Mouse (Mus musculus): ENCODE results near the gene Hsd17b2. TPM values are rescaled to one million over a fixed set of nuclear protein-coding genes. Genes with fewer than 3 reads are reported as not detected.

The Hsd17b2 gene
- polyA plus RNA-seq, 1 experiment: not detected

DNA sequence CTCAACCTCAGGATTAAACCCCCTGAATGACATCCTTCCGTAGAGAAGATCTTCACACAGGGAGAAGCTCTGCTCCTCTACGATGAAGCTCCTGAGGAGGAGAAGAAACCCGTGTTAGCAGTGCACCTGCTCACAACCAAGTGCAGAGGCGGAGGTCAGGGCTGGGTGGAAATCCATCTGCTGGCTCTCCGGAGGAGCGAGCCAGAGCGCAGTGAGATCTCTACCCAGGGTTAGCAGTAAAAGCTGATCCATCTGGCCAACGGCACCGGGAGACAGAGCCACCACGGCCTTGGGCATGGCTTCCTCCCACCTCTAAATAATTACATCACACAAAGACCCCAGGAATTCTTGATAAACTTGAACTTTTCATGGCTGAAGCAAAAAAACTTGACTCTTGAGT lies 92.9 kb downstream of the Hsd17b2 start:
- TF ChIP-seq CTCF (IDR thresholded peaks at IDR 0.05; ENCODE audit: extremely low read depth, insufficient read depth, insufficient read length, insufficient replicate concordance): no peak
- TF ChIP-seq POLR2A (IDR thresholded peaks at IDR 0.05; ENCODE audit: low read depth, low read length): no peak
- Histone ChIP-seq H3K36me3 (ENCODE audit: control insufficient read depth, insufficient read depth, low read length) (peaks cover 35% of the 10 kb centered on the region), H3K27ac (ENCODE audit: insufficient read depth, low read length) (no peak overlapping the region), H3K4me1 (ENCODE audit: control insufficient read depth, insufficient read depth, insufficient read length) (no peaks in the 10 kb centered on the region), H3K27me3 (ENCODE audit: control insufficient read depth, insufficient read depth, low read length) (no peaks in the 10 kb centered on the region), H3K4me3 (ENCODE audit: extremely low read depth, insufficient read depth, insufficient read length) (no peak overlapping the region)
- DNase-seq (ENCODE audit: low read depth in 1 of 2, low spot score in 2 of 2): no peak
- WGBS: 97% methylated on average over 10 of the region's 10 CpGs

DNA sequence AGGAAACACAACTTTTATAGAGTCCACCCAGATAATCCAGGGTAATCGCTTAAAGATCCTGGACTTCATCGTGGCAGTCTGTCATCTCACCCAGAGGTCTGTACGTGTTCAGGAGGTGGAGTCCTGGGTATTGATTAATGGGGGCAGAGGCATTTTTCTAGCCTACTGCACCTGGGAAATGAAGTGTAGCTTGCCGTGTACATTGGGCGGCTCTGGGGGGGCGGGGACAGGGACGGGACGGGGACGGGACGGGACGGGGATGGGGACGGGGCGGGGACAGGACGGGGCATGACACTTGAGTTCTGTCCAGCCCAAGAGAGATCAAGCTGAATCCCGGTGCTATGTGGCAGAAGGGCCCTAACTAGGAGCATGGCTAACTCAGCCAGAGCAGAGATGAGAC lies 94.8 kb downstream of the Hsd17b2 start:
- H3K27ac ChIP-seq (ENCODE audit: insufficient read depth, low read length): no peak overlapping the region
- H3K4me3 ChIP-seq (ENCODE audit: extremely low read depth, insufficient read depth, insufficient read length): no peak overlapping the region
- H3K4me1 ChIP-seq (ENCODE audit: control insufficient read depth, insufficient read depth, insufficient read length): no peaks in the 10 kb centered on the region; the same call in 1 of the 2 replicates
- peaks cover 25% of the 10 kb centered on the region for H3K36me3 ChIP-seq (ENCODE audit: control insufficient read depth, insufficient read depth, low read length)
- no peak for TF ChIP-seq POLR2A (IDR thresholded peaks at IDR 0.05; ENCODE audit: low read depth, low read length)
- TF ChIP-seq CTCF (IDR thresholded peaks at IDR 0.05; ENCODE audit: extremely low read depth, insufficient read depth, insufficient read length, insufficient replicate concordance): no peak
- no peak for DNase-seq (ENCODE audit: low read depth in 1 of 2, low spot score in 2 of 2)
- WGBS: 97% methylated on average over 15 of the region's 15 CpGs
- H3K27me3 ChIP-seq (ENCODE audit: control insufficient read depth, insufficient read depth, low read length): no peaks in the 10 kb centered on the region

DNA sequence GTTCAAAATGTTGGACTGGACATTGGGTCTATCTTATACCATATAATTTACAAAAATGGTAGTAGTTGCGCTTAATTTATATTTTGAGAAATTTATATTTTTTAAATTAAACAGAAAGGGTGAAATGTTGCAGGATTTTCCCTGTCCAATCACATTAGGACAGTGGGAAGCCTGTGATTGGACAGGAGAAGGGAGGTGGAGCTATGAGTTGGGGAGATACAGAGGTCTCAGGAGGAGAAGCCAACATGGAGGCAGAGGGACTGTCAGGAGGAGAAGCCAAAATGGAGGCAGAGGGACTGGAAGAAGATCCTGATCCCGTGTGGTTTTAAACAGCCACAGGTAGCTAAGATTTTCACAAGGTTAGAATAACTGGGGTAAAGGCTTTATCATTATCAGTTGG lies 96.4 kb downstream of the Hsd17b2 start:
- WGBS: 93% methylated on average over 2 of the region's 2 CpGs
- Histone ChIP-seq H3K27ac (ENCODE audit: insufficient read depth, low read length) (no peak overlapping the region), H3K4me3 (ENCODE audit: extremely low read depth, insufficient read depth, insufficient read length) (no peak overlapping the region), H3K36me3 (ENCODE audit: control insufficient read depth, insufficient read depth, low read length) (peaks cover 18% of the 10 kb centered on the region), H3K27me3 (ENCODE audit: control insufficient read depth, insufficient read depth, low read length) (no peaks in the 10 kb centered on the region), H3K4me1 (ENCODE audit: control insufficient read depth, insufficient read depth, insufficient read length) (no peaks in the 10 kb centered on the region; the same call in 1 of the 2 replicates)
- TF ChIP-seq CTCF (IDR thresholded peaks at IDR 0.05; ENCODE audit: extremely low read depth, insufficient read depth, insufficient read length, insufficient replicate concordance) (no peak), POLR2A (IDR thresholded peaks at IDR 0.05; ENCODE audit: low read depth, low read length) (no peak)
- no peak for DNase-seq (ENCODE audit: low read depth in 1 of 2, low spot score in 2 of 2)

DNA sequence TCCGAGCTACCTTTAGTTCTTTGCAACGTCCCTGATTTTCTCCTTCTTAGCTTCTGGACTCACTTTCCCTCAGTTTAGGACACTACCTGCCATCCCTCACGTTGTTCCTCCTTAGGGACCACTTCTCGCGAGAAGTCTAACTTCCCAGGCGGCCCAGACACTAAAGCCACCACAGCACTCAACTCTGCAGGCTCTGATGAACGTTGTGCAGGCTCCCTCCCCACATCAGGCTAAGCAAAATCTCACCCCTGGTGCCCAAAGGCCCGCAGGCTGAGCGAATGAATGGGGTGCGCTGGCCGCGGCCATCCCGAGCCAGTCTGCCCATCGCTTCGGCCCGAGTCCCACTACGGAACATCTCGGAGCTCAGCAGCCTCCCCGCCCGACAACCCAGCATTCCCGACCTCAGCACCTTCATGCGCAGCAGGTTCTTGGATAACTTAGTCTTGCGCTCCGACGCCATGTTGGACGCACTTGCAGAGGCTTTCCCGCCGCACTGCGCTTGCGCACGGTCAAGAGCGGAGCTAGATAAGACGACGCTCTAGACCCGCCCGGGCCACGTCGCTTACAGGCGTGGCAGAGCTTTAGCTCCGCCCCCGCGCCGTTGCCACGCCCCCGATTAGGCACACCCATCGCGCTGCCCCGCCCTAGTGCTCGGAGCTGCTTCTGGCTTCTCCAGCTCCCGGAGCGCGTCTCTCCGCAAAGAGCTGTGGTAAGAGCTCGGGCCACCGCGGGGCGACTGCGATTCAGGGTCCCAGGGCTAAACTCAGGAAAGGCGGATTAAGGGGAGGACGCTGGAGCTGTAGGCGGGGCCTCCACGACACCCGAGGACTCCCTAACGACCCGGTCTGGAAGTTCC lies 100.0 kb downstream of the Hsd17b2 start, which contains the start of gene Mphosph6:
Gene Mphosph6 (minus strand): TSS at position 501 of the 856 bp plus-strand sequence.
- WGBS: 1% methylated on average over 65 of the region's 65 CpGs
- no peaks in the 10 kb centered on the region for H3K27me3 ChIP-seq (ENCODE audit: control insufficient read depth, insufficient read depth, low read length)

DNA sequence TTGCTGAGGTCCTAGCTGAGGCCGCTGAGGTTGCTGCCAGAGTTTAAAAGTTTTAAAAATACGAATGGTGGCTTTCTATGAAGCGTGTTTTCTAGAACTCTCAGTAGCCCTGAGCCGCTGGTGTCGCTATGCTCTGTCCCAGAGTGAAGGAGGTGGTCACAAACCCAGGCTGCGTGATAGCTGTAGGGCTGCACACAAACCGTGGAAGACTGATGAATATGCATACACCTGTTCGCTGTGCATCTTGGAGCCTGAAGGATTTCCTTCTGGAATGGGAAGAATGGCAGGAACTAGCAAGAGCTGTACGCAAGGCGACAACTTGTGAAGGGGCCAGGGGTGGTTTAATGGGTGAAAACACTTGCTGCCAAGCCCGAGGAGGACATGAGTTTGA lies 100.6 kb downstream of the Hsd17b2 start:
- DNase-seq (ENCODE audit: low read depth in 1 of 2, low spot score in 2 of 2): no peak
- peak overlapping the region; percentile 73 for H3K4me3 ChIP-seq (ENCODE audit: extremely low read depth, insufficient read depth, insufficient read length)
- TF ChIP-seq POLR2A (IDR thresholded peaks at IDR 0.05; ENCODE audit: low read depth, low read length): no peak
- no peak for TF ChIP-seq CTCF (IDR thresholded peaks at IDR 0.05; ENCODE audit: extremely low read depth, insufficient read depth, insufficient read length, insufficient replicate concordance)
- 4% methylated on average over 11 of the region's 11 CpGs for WGBS
- no peak overlapping the region; the same call in 1 of the 2 replicates for H3K27ac ChIP-seq (ENCODE audit: insufficient read depth, low read length)
- no peaks in the 10 kb centered on the region for H3K36me3 ChIP-seq (ENCODE audit: control insufficient read depth, insufficient read depth, low read length)
- H3K4me1 ChIP-seq (ENCODE audit: control insufficient read depth, insufficient read depth, insufficient read length): no peaks in the 10 kb centered on the region; the same call in 1 of the 2 replicates
- no peaks in the 10 kb centered on the region for H3K27me3 ChIP-seq (ENCODE audit: control insufficient read depth, insufficient read depth, low read length)

More for the DNA sequence above, 100.0 kb downstream of the Hsd17b2 start, which contains the start of gene Mphosph6:
- peak within 1 kb of the TSS; percentile 85 for H3K4me3 ChIP-seq (ENCODE audit: extremely low read depth, insufficient read depth, insufficient read length)
- H3K27ac ChIP-seq (ENCODE audit: insufficient read depth, low read length): peak within 1 kb of the TSS; percentile 39
- no peak for TF ChIP-seq CTCF (IDR thresholded peaks at IDR 0.05; ENCODE audit: extremely low read depth, insufficient read depth, insufficient read length, insufficient replicate concordance)
- peak; percentile 78 for TF ChIP-seq POLR2A (IDR thresholded peaks at IDR 0.05; ENCODE audit: low read depth, low read length)
- peaks cover 3% of the 10 kb centered on the region for H3K36me3 ChIP-seq (ENCODE audit: control insufficient read depth, insufficient read depth, low read length)
- no peaks in the 10 kb centered on the region; the same call in 1 of the 2 replicates for H3K4me1 ChIP-seq (ENCODE audit: control insufficient read depth, insufficient read depth, insufficient read length)
- peak; percentile 93 to 95 for DNase-seq (ENCODE audit: low read depth in 1 of 2, low spot score in 2 of 2)

DNA sequence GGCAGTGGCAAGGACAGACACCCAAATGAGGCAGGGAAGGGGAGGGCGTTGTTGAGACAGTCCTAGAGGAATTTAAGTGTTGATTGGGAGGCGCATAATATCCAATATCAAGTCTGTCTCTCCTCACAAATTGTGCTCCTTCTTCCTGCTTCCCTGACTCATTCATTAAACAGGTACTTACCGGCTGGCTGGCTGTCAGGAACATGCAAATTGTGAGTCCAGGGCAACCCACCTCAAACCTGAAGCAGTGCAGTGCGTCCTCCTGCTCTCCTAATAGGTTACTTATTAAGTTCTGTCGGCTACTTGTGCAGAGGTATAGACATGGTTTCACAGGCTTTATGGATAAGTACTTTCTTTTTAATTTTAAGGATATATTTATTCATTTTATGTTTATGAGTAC lies 103.7 kb downstream of the Hsd17b2 start:
- TF ChIP-seq CTCF (IDR thresholded peaks at IDR 0.05; ENCODE audit: extremely low read depth, insufficient read depth, insufficient read length, insufficient replicate concordance): no peak
- TF ChIP-seq POLR2A (IDR thresholded peaks at IDR 0.05; ENCODE audit: low read depth, low read length): no peak
- 81% methylated on average over 5 of the region's 5 CpGs for WGBS

More for the DNA sequence above, 103.7 kb downstream of the Hsd17b2 start:
- DNase-seq (ENCODE audit: low read depth in 1 of 2, low spot score in 2 of 2): no peak
- no peak overlapping the region for H3K27ac ChIP-seq (ENCODE audit: insufficient read depth, low read length)
- H3K27me3 ChIP-seq (ENCODE audit: control insufficient read depth, insufficient read depth, low read length): no peaks in the 10 kb centered on the region
- H3K4me3 ChIP-seq (ENCODE audit: extremely low read depth, insufficient read depth, insufficient read length): no peak overlapping the region
- no peaks in the 10 kb centered on the region for H3K36me3 ChIP-seq (ENCODE audit: control insufficient read depth, insufficient read depth, low read length)
- H3K4me1 ChIP-seq (ENCODE audit: control insufficient read depth, insufficient read depth, insufficient read length): no peaks in the 10 kb centered on the region; the same call in 1 of the 2 replicates

Other genes with a start within 250 kb of the Hsd17b2 start
- 51.1 and 65.9 TPM in 2 replicates for gene Plcg2, start 203.6 kb upstream of the Hsd17b2 start, polyA plus RNA-seq (2012; rRNA removed)
- 2.0 and 2.6 TPM in 2 replicates for gene Sdr42e1, start 28.2 kb upstream of the Hsd17b2 start, polyA plus RNA-seq (2012; rRNA removed)
- gene Mphosph6, start 100.0 kb downstream of the Hsd17b2 start, polyA plus RNA-seq (2012; rRNA removed): 2.5 and 3.0 TPM in 2 replicates